Mouse (Mus musculus): ENCODE results near the gene Agbl5. TPM values are rescaled to one million over a fixed set of nuclear protein-coding genes. Genes with fewer than 3 reads are reported as not detected.

Gene Agbl5
- polyA plus RNA-seq, 1 experiment, result 72.1 TPM

- no peak for DNase-seq (ENCODE audit: low read depth)
- TF ChIP-seq POLR2A (IDR thresholded peaks at IDR 0.05; ENCODE audit: borderline replicate concordance, extremely low read depth, insufficient read depth, insufficient read length, poor library complexity, severe bottlenecking), result no peak
- TF ChIP-seq CTCF (IDR thresholded peaks at IDR 0.05; ENCODE audit: borderline replicate concordance, extremely low read depth, insufficient read depth, insufficient read length), result no peak
Measured at GRCm38 (mm10) chr5:30920621-30921020, 32.1 kb downstream of the Agbl5 start.

- DNase-seq (ENCODE audit: low read depth), result peak; percentile 92
- peak; percentile 25; the same call in 1 of the 2 replicates for TF ChIP-seq POLR2A (IDR thresholded peaks at IDR 0.05; ENCODE audit: borderline replicate concordance, extremely low read depth, insufficient read depth, insufficient read length, poor library complexity, severe bottlenecking)
- peak; percentile 94 for TF ChIP-seq CTCF (IDR thresholded peaks at IDR 0.05; ENCODE audit: borderline replicate concordance, extremely low read depth, insufficient read depth, insufficient read length)
Measured at GRCm38 (mm10) chr5:30921256-30922033, 33.0 kb downstream of the Agbl5 start, which contains the start of gene Khk. TSS of gene Khk (plus strand) at chr5:30921431.

GRCm38 (mm10) chr5:30922581-30923041 lies 34.1 kb downstream of the Agbl5 start:
- DNase-seq (ENCODE audit: low read depth), result no peak
- TF ChIP-seq CTCF (IDR thresholded peaks at IDR 0.05; ENCODE audit: borderline replicate concordance, extremely low read depth, insufficient read depth, insufficient read length) (no peak), POLR2A (IDR thresholded peaks at IDR 0.05; ENCODE audit: borderline replicate concordance, extremely low read depth, insufficient read depth, insufficient read length, poor library complexity, severe bottlenecking) (no peak)

GRCm38 (mm10) chr5:30923119-30923518 lies 34.6 kb downstream of the Agbl5 start:
- TF ChIP-seq POLR2A (IDR thresholded peaks at IDR 0.05; ENCODE audit: borderline replicate concordance, extremely low read depth, insufficient read depth, insufficient read length, poor library complexity, severe bottlenecking) (no peak), CTCF (IDR thresholded peaks at IDR 0.05; ENCODE audit: borderline replicate concordance, extremely low read depth, insufficient read depth, insufficient read length) (no peak)
- no peak for DNase-seq (ENCODE audit: low read depth)

- no peak for DNase-seq (ENCODE audit: low read depth)
- TF ChIP-seq CTCF (IDR thresholded peaks at IDR 0.05; ENCODE audit: borderline replicate concordance, extremely low read depth, insufficient read depth, insufficient read length) (no peak), POLR2A (IDR thresholded peaks at IDR 0.05; ENCODE audit: borderline replicate concordance, extremely low read depth, insufficient read depth, insufficient read length, poor library complexity, severe bottlenecking) (no peak)
Measured at GRCm38 (mm10) chr5:30924614-30925013, 36.1 kb downstream of the Agbl5 start.

- no peak for DNase-seq (ENCODE audit: low read depth)
- TF ChIP-seq POLR2A (IDR thresholded peaks at IDR 0.05; ENCODE audit: borderline replicate concordance, extremely low read depth, insufficient read depth, insufficient read length, poor library complexity, severe bottlenecking) (no peak), CTCF (IDR thresholded peaks at IDR 0.05; ENCODE audit: borderline replicate concordance, extremely low read depth, insufficient read depth, insufficient read length) (no peak)
Measured at GRCm38 (mm10) chr5:30925217-30925616, 36.7 kb downstream of the Agbl5 start.

GRCm38 (mm10) chr5:30926073-30926472 lies 37.6 kb downstream of the Agbl5 start:
- DNase-seq (ENCODE audit: low read depth), result no peak
- TF ChIP-seq POLR2A (IDR thresholded peaks at IDR 0.05; ENCODE audit: borderline replicate concordance, extremely low read depth, insufficient read depth, insufficient read length, poor library complexity, severe bottlenecking), result no peak
- no peak for TF ChIP-seq CTCF (IDR thresholded peaks at IDR 0.05; ENCODE audit: borderline replicate concordance, extremely low read depth, insufficient read depth, insufficient read length)

- TF ChIP-seq POLR2A (IDR thresholded peaks at IDR 0.05; ENCODE audit: borderline replicate concordance, extremely low read depth, insufficient read depth, insufficient read length, poor library complexity, severe bottlenecking) (no peak), CTCF (IDR thresholded peaks at IDR 0.05; ENCODE audit: borderline replicate concordance, extremely low read depth, insufficient read depth, insufficient read length) (no peak)
- DNase-seq (ENCODE audit: low read depth), result peak; percentile 74
Measured at GRCm38 (mm10) chr5:30927945-30928529, 39.5 kb downstream of the Agbl5 start.

- DNase-seq (ENCODE audit: low read depth), result peak; percentile 73
- TF ChIP-seq CTCF (IDR thresholded peaks at IDR 0.05; ENCODE audit: borderline replicate concordance, extremely low read depth, insufficient read depth, insufficient read length), result peak; percentile 70; the same call in 1 of the 2 replicates
- TF ChIP-seq POLR2A (IDR thresholded peaks at IDR 0.05; ENCODE audit: borderline replicate concordance, extremely low read depth, insufficient read depth, insufficient read length, poor library complexity, severe bottlenecking), result no peak
Measured at GRCm38 (mm10) chr5:30930121-30930520, 41.6 kb downstream of the Agbl5 start.

GRCm38 (mm10) chr5:30930846-30931245 lies 42.4 kb downstream of the Agbl5 start:
- TF ChIP-seq POLR2A (IDR thresholded peaks at IDR 0.05; ENCODE audit: borderline replicate concordance, extremely low read depth, insufficient read depth, insufficient read length, poor library complexity, severe bottlenecking) (no peak), CTCF (IDR thresholded peaks at IDR 0.05; ENCODE audit: borderline replicate concordance, extremely low read depth, insufficient read depth, insufficient read length) (no peak)
- DNase-seq (ENCODE audit: low read depth), result no peak

GRCm38 (mm10) chr5:30931378-30931777 lies 42.9 kb downstream of the Agbl5 start:
- TF ChIP-seq CTCF (IDR thresholded peaks at IDR 0.05; ENCODE audit: borderline replicate concordance, extremely low read depth, insufficient read depth, insufficient read length) (no peak), POLR2A (IDR thresholded peaks at IDR 0.05; ENCODE audit: borderline replicate concordance, extremely low read depth, insufficient read depth, insufficient read length, poor library complexity, severe bottlenecking) (no peak)
- no peak for DNase-seq (ENCODE audit: low read depth)
